Mouse (Mus musculus) brain, adult 2 months (tissue): ENCODE results near the gene Aftph.
A peak's percentile ranks its signal among the peaks of the same experiment; 100 is the strongest.

ENCODE experiments used
- DNase-seq: peaks from one replicate; pipeline ENCODE4 v3.0.0; 2011; ENCODE audit warnings: low read depth, low spot score

Gene Aftph

DNA sequence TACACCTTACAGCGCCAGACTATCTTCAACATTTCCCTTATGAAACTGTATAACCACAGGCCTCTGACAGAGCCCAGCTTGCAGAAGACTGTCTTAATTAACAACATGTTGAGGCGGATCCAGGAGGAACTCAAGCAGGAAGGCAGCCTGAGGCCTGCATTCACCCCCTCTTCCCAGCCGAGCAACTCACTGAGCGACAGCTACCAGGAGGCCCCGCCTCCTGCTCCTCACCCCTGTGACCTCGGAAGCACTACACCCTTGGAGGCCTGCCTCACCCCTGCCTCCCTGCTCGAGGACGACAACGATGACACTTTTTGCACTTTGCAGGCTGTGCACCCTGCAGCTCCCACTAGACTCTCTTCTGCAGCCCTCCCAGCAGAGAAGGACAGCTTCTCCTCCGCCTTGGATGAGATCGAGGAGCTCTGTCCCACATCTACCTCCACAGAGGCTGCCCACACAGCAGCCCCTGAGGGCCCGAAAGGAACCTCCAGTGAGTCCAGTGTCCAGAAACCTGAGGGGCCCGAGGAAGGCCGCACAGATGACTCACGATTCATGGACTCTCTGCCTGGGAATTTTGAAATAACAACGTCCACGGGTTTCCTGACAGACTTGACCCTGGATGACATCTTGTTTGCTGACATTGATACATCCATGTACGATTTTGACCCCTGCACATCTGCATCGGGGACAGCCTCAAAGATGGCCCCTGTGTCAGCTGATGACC, 93.3 kb downstream of the Aftph start:
- DNase-seq: peak; percentile 42

- DNase-seq: peak; percentile 66
Observed at GRCm38 (mm10) chr11:20646986-20647726, 94.2 kb downstream of the Aftph start.

- DNase-seq: no peak
Observed at GRCm38 (mm10) chr11:20646142-20646541, 95.2 kb downstream of the Aftph start.

DNA sequence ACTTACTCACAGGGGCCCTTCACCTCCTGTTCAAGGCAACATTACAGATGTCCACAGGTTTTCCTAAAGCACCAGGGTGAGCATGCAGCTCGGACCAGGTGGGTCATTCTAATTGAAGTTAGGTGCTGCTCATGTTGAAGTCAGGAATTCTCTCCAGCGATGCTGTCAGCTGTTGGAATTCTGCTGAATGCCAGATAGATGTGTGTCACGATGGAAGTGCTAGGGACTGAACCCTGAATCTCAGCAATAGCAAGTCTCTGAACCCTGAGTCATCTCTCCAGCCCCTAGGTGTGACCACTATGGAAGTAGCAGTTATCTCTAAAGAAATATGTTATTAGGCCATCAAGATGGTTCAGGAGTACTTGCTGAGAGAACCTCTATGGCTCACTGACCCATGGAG, 95.9 kb downstream of the Aftph start:
- no peak for DNase-seq

GRCm38 (mm10) chr11:20644872-20645271, 96.5 kb downstream of the Aftph start:
- no peak for DNase-seq

DNA sequence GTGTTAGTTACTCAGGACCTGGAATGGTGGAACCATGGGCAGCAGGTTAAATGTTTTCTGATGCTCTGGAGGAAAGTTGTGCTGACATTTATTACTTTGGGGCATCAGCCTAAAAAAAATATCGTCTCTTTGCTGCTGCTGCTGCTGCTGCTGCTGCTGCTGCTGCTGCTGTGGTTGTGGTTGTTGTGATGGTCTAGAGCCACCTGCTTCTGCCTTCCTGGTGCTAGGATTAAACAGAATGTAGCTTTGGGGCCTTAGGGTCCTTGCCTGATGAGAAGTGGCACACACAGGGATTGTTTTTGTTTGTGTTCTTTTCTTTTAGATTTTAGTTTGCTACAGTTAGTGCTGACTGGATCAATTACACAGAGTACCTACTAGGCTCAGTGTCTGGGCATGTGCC, 97.2 kb downstream of the Aftph start:
- DNase-seq: no peak

- DNase-seq: no peak
Observed at GRCm38 (mm10) chr11:20643161-20643560, 98.2 kb downstream of the Aftph start.

DNA sequence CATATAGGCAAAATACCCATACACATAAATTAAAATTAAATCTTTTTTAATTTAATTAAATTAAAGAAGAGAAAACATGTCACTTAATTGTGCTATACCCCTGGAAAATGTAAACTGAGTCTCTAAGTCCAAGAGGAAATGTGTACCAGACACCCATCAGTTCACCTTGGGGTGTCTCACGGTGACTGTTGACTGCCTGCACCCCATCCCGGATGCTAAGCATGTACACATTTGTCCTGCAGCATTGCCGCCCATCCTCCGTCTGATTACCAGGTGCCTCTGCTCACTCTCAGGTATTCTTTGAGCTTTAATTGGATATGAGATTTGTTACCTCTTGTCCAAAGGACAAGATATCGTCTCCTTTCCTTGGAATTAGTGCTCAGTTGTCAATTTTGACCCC, 99.1 kb downstream of the Aftph start:
- DNase-seq: no peak

DNA sequence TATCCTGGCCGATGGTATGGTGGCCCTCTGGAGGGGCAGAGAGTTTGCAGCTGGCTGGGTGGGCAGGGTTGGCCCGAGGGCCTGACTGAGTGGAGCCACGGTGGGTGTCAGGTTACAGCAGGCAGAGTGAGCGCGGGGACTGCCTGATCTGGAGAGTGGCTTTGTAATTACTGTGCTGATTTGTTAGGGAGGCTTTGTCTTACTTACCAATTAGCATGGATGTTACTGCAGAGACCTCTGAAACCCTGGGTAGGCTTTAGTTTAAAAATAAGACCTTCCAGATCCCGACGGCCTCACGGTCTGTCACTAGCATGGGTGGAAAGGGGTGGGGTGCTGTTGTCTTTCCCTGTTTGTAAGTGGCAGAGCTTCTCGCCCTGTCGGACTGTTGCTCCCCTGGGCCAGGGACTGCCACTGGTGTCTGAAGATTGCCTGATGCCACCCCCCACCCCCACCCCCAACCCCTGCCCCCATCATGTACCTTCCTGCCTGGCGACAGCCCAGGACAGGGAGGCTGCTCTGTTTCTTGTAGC, 101.4 kb downstream of the Aftph start:
- no peak for DNase-seq

- peak; percentile 81 for DNase-seq
Observed at GRCm38 (mm10) chr11:20638841-20639240, 102.5 kb downstream of the Aftph start.

DNA sequence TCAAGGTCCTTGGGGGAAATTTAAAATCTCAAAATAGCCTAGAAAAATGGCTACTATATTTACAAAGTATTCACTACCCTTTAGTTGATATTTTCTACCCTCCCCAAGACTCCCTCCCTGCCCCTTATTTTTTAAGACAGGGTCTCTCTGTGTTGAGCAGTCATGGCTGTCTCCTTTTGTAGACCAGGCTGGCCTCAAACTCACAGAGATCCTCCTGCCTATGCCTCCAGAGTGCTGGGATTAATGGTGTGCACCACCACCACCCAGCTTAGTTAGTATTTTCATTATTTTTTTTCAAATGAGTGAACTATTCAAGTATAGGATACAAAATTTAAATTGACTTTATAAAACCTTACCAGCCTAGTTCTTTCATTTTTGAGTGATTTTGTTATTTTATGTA, 104.3 kb downstream of the Aftph start:
- no peak for DNase-seq

GRCm38 (mm10) chr11:20636114-20636513, 105.3 kb downstream of the Aftph start:
- DNase-seq: no peak

- DNase-seq: no peak
Observed at GRCm38 (mm10) chr11:20635646-20636045, 105.7 kb downstream of the Aftph start.
